Mouse (Mus musculus): Measurements from ENCODE around the gene Mcoln2. TPM values are rescaled to one million over a fixed set of nuclear protein-coding genes. Genes with fewer than 3 reads are reported as not detected.

Gene Mcoln2
- polyA plus RNA-seq, 1 experiment from 2014 or later: 0.97 TPM

- WGBS: 91% methylated on average over 8 of the region's 8 CpGs
- H3K9ac ChIP-seq (ENCODE audit: low read depth, low read length): no peak overlapping the region
- peaks cover 30% of the 10 kb centered on the region for H3K27me3 ChIP-seq (replicated peaks; ENCODE audit: control insufficient read depth, insufficient read depth, low read length)
- DNase-seq (ENCODE audit: low spot score) (no peak), ATAC-seq (ENCODE audit: low read depth) (no peak)
- no peaks in the 10 kb centered on the region for H3K36me3 ChIP-seq (ENCODE audit: control insufficient read depth, insufficient read depth, low read length)
- peaks cover 10% of the 10 kb centered on the region for H3K4me1 ChIP-seq (ENCODE audit: control insufficient read depth, insufficient read depth, low read length)
- H3K4me3 ChIP-seq (ENCODE audit: low read depth, low read length): no peak overlapping the region
- H3K4me2 ChIP-seq (ENCODE audit: low read depth, low read length): no peak overlapping the region
- H3K27ac ChIP-seq (replicated peaks; ENCODE audit: low read depth, low read length): no peak overlapping the region
- H3K9me3 ChIP-seq (ENCODE audit: control insufficient read depth, low read length): no peaks in the 10 kb centered on the region
Measured at GRCm38 (mm10) chr3:146151755-146152154, 2.1 kb downstream of the Mcoln2 start.

DNA sequence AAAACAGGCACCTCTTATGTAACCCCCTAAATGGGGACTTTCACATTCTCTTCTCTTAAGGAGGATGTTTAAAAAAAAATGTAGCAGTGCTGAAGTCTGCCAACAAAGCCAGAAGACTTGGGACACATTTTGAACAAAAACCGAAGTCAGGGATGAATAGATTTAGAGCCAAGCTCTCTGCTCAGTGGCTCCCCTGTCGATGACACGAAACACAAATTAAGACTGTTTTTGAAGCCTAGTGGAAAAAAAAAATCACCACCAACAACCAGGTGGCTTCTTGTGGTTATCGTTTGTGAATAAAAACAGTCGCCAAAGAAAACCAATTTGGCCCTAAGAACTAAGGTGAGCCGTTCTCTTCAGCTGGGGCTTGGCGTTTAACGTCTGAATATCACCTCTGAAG, 2.7 kb downstream of the Mcoln2 start:
- Histone ChIP-seq H3K4me2 (ENCODE audit: low read depth, low read length) (no peak overlapping the region), H3K4me3 (ENCODE audit: low read depth, low read length) (no peak overlapping the region), H3K36me3 (ENCODE audit: control insufficient read depth, insufficient read depth, low read length) (no peaks in the 10 kb centered on the region), H3K9ac (ENCODE audit: low read depth, low read length) (no peak overlapping the region), H3K4me1 (ENCODE audit: control insufficient read depth, insufficient read depth, low read length) (peaks cover 10% of the 10 kb centered on the region), H3K9me3 (ENCODE audit: control insufficient read depth, low read length) (no peaks in the 10 kb centered on the region), H3K27me3 (replicated peaks; ENCODE audit: control insufficient read depth, insufficient read depth, low read length) (peaks cover 30% of the 10 kb centered on the region), H3K27ac (replicated peaks; ENCODE audit: low read depth, low read length) (no peak overlapping the region)
- no peak for DNase-seq (ENCODE audit: low spot score)
- no peak for ATAC-seq (ENCODE audit: low read depth)
- WGBS: 79% methylated on average over 8 of the region's 8 CpGs

GRCm38 (mm10) chr3:146152913-146153312, 3.3 kb downstream of the Mcoln2 start:
- Histone ChIP-seq H3K4me1 (ENCODE audit: control insufficient read depth, insufficient read depth, low read length) (peaks cover 10% of the 10 kb centered on the region), H3K4me3 (ENCODE audit: low read depth, low read length) (no peak overlapping the region), H3K36me3 (ENCODE audit: control insufficient read depth, insufficient read depth, low read length) (no peaks in the 10 kb centered on the region), H3K9me3 (ENCODE audit: control insufficient read depth, low read length) (no peaks in the 10 kb centered on the region), H3K4me2 (ENCODE audit: low read depth, low read length) (no peak overlapping the region), H3K27me3 (replicated peaks; ENCODE audit: control insufficient read depth, insufficient read depth, low read length) (peaks cover 30% of the 10 kb centered on the region), H3K27ac (replicated peaks; ENCODE audit: low read depth, low read length) (no peak overlapping the region), H3K9ac (ENCODE audit: low read depth, low read length) (no peak overlapping the region)
- DNase-seq (ENCODE audit: low spot score): no peak
- no peak for ATAC-seq (ENCODE audit: low read depth)
- WGBS: 73% methylated on average over 2 of the region's 2 CpGs

GRCm38 (mm10) chr3:146153862-146154611, 4.4 kb downstream of the Mcoln2 start:
- ATAC-seq (ENCODE audit: low read depth): peak; percentile 70; the same call in 1 of the 2 replicates
- WGBS: 14% methylated on average over 12 of the region's 12 CpGs
- Histone ChIP-seq H3K4me3 (ENCODE audit: low read depth, low read length) (no peak overlapping the region), H3K27me3 (replicated peaks; ENCODE audit: control insufficient read depth, insufficient read depth, low read length) (peaks cover 22% of the 10 kb centered on the region), H3K4me2 (ENCODE audit: low read depth, low read length) (peak overlapping the region; percentile 41), H3K4me1 (ENCODE audit: control insufficient read depth, insufficient read depth, low read length) (peaks cover 10% of the 10 kb centered on the region), H3K27ac (replicated peaks; ENCODE audit: low read depth, low read length) (no peak overlapping the region), H3K36me3 (ENCODE audit: control insufficient read depth, insufficient read depth, low read length) (no peaks in the 10 kb centered on the region), H3K9me3 (ENCODE audit: control insufficient read depth, low read length) (no peaks in the 10 kb centered on the region), H3K9ac (ENCODE audit: low read depth, low read length) (0 out of 2 replicates have a peak overlapping the region, but pooled peaks have one; percentile 16)
- DNase-seq (ENCODE audit: low spot score): peak; percentile 72

DNA sequence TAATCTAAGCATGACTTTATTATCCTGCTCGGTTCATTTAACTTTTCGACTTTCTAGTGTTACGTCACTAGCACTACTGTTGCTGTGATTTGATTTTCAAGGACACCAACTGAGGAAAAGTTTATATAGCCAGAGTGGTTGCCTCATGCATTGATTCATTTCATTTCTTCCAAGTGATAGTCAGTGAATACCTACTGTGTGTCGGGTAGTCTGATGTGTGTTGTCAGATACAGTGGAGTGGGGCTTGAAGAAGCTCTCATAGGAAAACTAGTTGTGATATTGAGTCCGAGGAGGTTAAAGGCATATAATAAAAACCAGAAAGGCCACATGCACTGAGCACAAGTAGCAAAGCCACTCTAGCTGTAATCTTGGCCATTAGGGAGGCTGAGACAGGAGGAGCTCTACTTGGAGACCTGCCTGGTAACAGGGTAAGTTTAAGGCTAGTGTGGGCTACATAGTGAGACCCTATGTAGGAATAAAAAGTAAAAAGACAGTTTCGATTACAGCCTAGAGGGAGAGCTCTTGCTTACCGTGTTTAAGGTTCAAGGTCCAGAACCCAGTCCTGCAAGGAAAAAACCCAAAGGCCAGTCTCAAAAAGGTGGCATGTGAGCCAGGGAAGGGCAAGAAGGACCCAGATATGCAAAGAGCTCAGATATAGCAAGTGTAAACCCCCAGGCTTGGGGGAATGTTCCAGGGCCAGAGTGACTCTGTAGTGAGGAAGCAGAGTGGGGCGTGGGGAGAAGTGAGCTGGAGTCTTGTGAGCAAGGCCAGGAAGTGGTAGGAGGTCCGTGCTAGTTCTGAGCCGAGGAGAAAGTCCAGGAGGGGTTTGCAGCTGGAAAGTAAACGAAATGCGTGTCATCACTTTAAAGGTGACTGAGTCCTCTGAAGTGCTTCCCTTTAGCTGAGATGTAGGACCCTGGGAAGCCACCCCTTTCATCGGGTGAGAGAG, 6.3 kb downstream of the Mcoln2 start:
- H3K9ac ChIP-seq (ENCODE audit: low read depth, low read length): no peak overlapping the region
- no peaks in the 10 kb centered on the region for H3K9me3 ChIP-seq (ENCODE audit: control insufficient read depth, low read length)
- H3K4me2 ChIP-seq (ENCODE audit: low read depth, low read length): no peak overlapping the region
- DNase-seq (ENCODE audit: low spot score) (no peak), ATAC-seq (ENCODE audit: low read depth) (no peak)
- H3K27ac ChIP-seq (replicated peaks; ENCODE audit: low read depth, low read length): no peak overlapping the region
- no peaks in the 10 kb centered on the region for H3K36me3 ChIP-seq (ENCODE audit: control insufficient read depth, insufficient read depth, low read length)
- H3K27me3 ChIP-seq (replicated peaks; ENCODE audit: control insufficient read depth, insufficient read depth, low read length): peaks cover 9% of the 10 kb centered on the region
- 76% methylated on average over 13 of the region's 13 CpGs for WGBS
- peaks cover 6% of the 10 kb centered on the region for H3K4me1 ChIP-seq (ENCODE audit: control insufficient read depth, insufficient read depth, low read length)
- H3K4me3 ChIP-seq (ENCODE audit: low read depth, low read length): no peak overlapping the region

GRCm38 (mm10) chr3:146156811-146157210, 7.2 kb downstream of the Mcoln2 start:
- H3K4me3 ChIP-seq (ENCODE audit: low read depth, low read length): no peak overlapping the region
- peaks cover 2% of the 10 kb centered on the region; the same call in 1 of the 2 replicates for H3K27me3 ChIP-seq (replicated peaks; ENCODE audit: control insufficient read depth, insufficient read depth, low read length)
- no peaks in the 10 kb centered on the region for H3K9me3 ChIP-seq (ENCODE audit: control insufficient read depth, low read length)
- H3K36me3 ChIP-seq (ENCODE audit: control insufficient read depth, insufficient read depth, low read length): no peaks in the 10 kb centered on the region
- no peak overlapping the region for H3K4me2 ChIP-seq (ENCODE audit: low read depth, low read length)
- DNase-seq (ENCODE audit: low spot score) (no peak), ATAC-seq (ENCODE audit: low read depth) (no peak)
- H3K9ac ChIP-seq (ENCODE audit: low read depth, low read length): no peak overlapping the region
- H3K4me1 ChIP-seq (ENCODE audit: control insufficient read depth, insufficient read depth, low read length): peaks cover 6% of the 10 kb centered on the region
- 79% methylated on average over 2 of the region's 2 CpGs for WGBS
- H3K27ac ChIP-seq (replicated peaks; ENCODE audit: low read depth, low read length): no peak overlapping the region

DNA sequence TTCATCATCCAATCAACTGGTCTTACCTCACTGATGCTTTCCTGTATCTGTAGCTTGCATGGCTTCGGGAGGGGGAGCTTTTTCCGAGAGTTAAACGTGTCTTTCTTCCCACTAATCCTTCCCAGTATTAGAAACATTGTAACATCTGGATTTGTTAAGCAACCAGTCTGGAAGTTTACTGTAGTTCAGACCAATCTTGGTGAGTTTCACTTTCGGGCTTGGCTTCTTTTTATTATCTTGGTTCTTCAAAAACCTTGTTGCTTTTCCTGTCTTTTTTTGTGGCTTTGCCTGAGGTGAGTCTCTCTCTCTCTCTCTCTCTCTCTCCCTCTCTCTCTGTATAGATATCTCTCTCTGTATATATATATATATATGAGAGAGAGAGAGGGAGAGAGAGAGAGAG, 8.4 kb downstream of the Mcoln2 start:
- H3K9me3 ChIP-seq (ENCODE audit: control insufficient read depth, low read length): no peaks in the 10 kb centered on the region
- WGBS: 41% methylated on average over 4 of the region's 4 CpGs
- H3K27ac ChIP-seq (replicated peaks; ENCODE audit: low read depth, low read length): no peak overlapping the region
- H3K4me1 ChIP-seq (ENCODE audit: control insufficient read depth, insufficient read depth, low read length): peaks cover 6% of the 10 kb centered on the region
- ATAC-seq (ENCODE audit: low read depth): no peak
- no peaks in the 10 kb centered on the region for H3K27me3 ChIP-seq (replicated peaks; ENCODE audit: control insufficient read depth, insufficient read depth, low read length)
- no peak overlapping the region for H3K9ac ChIP-seq (ENCODE audit: low read depth, low read length)
- no peak overlapping the region for H3K4me3 ChIP-seq (ENCODE audit: low read depth, low read length)
- DNase-seq (ENCODE audit: low spot score): no peak
- H3K36me3 ChIP-seq (ENCODE audit: control insufficient read depth, insufficient read depth, low read length): no peaks in the 10 kb centered on the region
- H3K4me2 ChIP-seq (ENCODE audit: low read depth, low read length): no peak overlapping the region

DNA sequence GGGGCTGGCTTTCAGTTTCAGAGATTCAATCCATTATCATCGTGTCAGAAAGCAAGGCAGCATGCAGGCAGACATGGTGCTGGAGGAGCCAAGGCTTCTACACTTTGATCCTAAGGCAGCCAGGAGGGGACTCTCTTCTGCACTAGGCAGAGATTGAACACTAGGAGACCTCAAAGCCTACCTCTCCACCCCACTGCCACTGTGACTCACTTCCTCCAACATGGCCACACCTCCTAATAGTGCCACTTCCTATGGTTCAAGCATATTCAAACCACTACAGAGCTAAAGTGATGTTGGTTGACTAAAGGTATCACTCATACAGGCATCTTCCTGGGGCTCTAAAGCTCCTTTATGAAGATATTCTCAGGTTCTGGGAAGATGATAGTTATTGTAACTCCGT, 9.7 kb downstream of the Mcoln2 start:
- H3K4me2 ChIP-seq (ENCODE audit: low read depth, low read length): no peak overlapping the region
- no peaks in the 10 kb centered on the region for H3K9me3 ChIP-seq (ENCODE audit: control insufficient read depth, low read length)
- H3K4me3 ChIP-seq (ENCODE audit: low read depth, low read length): no peak overlapping the region
- no peak overlapping the region for H3K27ac ChIP-seq (replicated peaks; ENCODE audit: low read depth, low read length)
- WGBS: 91% methylated on average over 2 of the region's 2 CpGs
- H3K4me1 ChIP-seq (ENCODE audit: control insufficient read depth, insufficient read depth, low read length): no peaks in the 10 kb centered on the region
- no peak overlapping the region for H3K9ac ChIP-seq (ENCODE audit: low read depth, low read length)
- ATAC-seq (ENCODE audit: low read depth) (no peak), DNase-seq (ENCODE audit: low spot score) (no peak)
- no peaks in the 10 kb centered on the region for H3K36me3 ChIP-seq (ENCODE audit: control insufficient read depth, insufficient read depth, low read length)
- H3K27me3 ChIP-seq (replicated peaks; ENCODE audit: control insufficient read depth, insufficient read depth, low read length): no peaks in the 10 kb centered on the region

Measured in embryonic facial prominence, embryonic 14.5 days (tissue).